Mouse (Mus musculus) MEL (cell line): ENCODE results near the gene Tvp23a.

Source experiments
- CTCF ChIP-seq, 3 experiments: IDR thresholded peaks in 2 of 3; conservative IDR thresholded peaks in 1 of 3; 2 replicates each; pipeline ENCODE4 v1.5.1; 2011 to 2012; ENCODE audit warnings: low read length in 3 of 3, low read depth in 2 of 3, mild to moderate bottlenecking in 2 of 3, improper control_type of control experiment in 1 of 3, inconsistent platforms in 1 of 3, mixed read lengths in 1 of 3, moderate library complexity in 1 of 3; ENCODE audit not compliant: control insufficient read depth in 1 of 3, insufficient read depth in 1 of 3, poor library complexity in 1 of 3, severe bottlenecking in 1 of 3
- POLR2AphosphoS2 ChIP-seq: IDR thresholded peaks from 2 replicates; pipeline ENCODE4 v1.6.1; 2011; ENCODE audit warnings: low read length, improper control_type of control experiment
- TCF12 ChIP-seq: IDR thresholded peaks from 2 replicates; pipeline ENCODE4 v1.6.1; 2014; ENCODE audit warnings: low read depth, mild to moderate bottlenecking, inconsistent platforms, low read length, improper control_type of control experiment, moderate library complexity
- USF1 ChIP-seq: IDR thresholded peaks from 2 replicates; pipeline ENCODE4 v1.6.1; 2014; ENCODE audit warnings: low read depth, mild to moderate bottlenecking, inconsistent platforms, low read length, improper control_type of control experiment, moderate library complexity

- TF ChIP-seq TCF12: no peak
- no peak for TF ChIP-seq USF1
- peak; percentile 22 to 28 (median 26); a peak in 2 of 6 replicates for TF ChIP-seq CTCF (IDR thresholded peaks at IDR 0.05 in 2 of 3, conservative IDR thresholded peaks at IDR 0.05 in 1 of 3; ENCODE audit: control insufficient read depth in 1 of 3, insufficient read depth in 1 of 3, low read depth in 2 of 3, low read length in 3 of 3, poor library complexity in 1 of 3, severe bottlenecking in 1 of 3)
- TF ChIP-seq POLR2AphosphoS2: no peak
These were observed 31.2 kb downstream of the Tvp23a start for GRCm38 (mm10) chr16:10415976-10416375.
